Mouse (Mus musculus) activated CD4-positive, CD25-positive, alpha-beta regulatory T cell (primary cell): Measurements from ENCODE around the gene Acad12. TPM values are rescaled to one million over a fixed set of nuclear protein-coding genes. Genes with fewer than 3 reads are reported as not detected.

Experiments
- polyA plus RNA-seq, 2 experiments: library from polyadenylated mRNA; unstranded; fragments of 100-300 nt; shearing (Covaris generic); gene quantifications; one replicate each; pipeline ENCODE4 v1.2.1; 2017

The Acad12 gene
- polyA plus RNA-seq, result under 1 TPM; 0.57 to 0.70 TPM

DNA sequence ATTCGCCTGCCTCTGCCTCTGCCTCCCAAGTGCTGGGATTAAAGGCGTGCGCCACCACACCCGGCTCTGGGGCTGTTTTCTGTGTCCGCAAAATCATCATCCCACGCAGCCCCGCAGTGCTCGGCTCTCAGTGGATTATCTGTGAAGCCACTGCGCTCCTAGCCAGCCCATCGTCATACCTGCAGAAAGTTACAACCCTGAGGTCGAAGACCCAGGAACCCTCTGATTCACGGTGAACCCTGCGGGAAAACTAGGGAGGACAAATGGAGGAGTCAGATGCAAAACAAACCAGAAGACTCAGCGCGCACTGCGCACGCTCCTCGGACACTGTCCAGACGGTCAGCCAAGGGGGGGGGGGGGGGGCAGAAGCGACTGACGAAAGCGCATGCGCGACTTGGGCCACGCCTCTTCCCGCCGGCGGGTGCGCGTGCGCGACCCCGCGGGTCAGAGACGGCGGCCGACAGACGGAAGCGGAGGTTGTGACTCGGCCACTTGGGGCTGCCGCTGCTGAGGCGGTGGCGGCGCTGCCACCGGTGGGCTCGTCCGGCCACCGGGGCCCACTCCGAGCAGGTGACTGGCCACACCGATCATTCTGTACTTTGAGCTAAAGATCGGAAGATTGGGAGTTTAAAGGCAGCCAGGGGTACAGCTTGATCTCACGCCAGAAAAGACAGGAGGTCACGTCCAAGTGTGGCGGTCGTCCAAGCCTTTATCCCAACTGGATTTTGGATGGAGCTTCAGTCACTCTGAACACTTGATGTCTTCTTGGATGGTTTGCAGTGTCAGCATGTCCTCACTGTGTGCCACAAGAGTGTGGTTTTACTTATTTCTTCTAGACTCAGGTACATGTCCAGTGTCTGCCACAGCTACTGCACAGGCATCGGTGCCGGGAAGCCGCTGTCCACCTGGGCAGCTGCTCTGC is at the start of gene Acad12:
Acad12 (minus strand) TSS at position 347 of the 922 bp plus-strand sequence.

DNA sequence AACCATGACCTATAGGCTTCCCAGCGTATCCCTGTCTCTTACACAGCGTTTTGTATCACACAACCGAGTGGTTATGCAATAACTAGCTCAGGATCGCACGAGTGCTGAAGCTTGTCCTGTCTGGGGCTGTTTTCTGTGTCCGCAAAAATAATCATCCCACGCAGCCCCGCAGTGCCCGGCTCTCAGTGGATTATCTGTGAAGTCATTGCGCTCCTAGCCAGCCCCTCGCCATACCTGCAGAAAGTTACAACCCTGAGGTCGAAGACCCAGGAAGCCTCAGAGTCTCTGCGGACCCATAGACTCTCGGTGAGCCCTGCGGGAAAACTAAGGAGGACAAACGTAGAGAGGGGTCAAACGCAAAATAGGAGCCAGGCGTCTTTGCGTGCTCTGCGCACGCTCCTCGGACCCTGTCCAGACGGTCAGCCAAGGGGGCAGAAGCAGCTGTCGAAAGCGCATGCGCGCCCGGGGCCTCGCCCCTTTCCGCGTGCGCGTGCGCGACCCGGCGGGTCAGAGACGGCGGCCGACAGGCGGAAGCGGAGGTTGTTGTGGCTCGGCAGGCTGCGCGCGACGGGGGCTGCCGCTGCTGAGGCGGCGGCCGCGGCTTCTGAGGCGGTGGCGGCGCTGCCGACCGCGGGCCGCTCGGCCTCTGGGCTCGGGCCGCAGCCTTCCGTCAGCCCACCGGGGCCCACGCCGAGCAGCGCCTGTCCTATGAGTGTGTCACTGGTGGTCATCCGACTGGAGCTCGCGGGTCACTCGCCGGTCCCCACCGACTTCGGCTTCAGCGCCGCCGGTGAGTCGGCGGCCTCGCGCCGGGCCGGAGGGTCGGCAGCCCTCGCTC is 41.5 kb upstream of the Acad12 start, which contains the start of the genes Acad10 and Brap:
Acad10 (minus strand) TSS at position 456 of the 838 bp plus-strand sequence.
Brap (plus strand) TSS at position 505 of the 838 bp plus-strand sequence.

DNA sequence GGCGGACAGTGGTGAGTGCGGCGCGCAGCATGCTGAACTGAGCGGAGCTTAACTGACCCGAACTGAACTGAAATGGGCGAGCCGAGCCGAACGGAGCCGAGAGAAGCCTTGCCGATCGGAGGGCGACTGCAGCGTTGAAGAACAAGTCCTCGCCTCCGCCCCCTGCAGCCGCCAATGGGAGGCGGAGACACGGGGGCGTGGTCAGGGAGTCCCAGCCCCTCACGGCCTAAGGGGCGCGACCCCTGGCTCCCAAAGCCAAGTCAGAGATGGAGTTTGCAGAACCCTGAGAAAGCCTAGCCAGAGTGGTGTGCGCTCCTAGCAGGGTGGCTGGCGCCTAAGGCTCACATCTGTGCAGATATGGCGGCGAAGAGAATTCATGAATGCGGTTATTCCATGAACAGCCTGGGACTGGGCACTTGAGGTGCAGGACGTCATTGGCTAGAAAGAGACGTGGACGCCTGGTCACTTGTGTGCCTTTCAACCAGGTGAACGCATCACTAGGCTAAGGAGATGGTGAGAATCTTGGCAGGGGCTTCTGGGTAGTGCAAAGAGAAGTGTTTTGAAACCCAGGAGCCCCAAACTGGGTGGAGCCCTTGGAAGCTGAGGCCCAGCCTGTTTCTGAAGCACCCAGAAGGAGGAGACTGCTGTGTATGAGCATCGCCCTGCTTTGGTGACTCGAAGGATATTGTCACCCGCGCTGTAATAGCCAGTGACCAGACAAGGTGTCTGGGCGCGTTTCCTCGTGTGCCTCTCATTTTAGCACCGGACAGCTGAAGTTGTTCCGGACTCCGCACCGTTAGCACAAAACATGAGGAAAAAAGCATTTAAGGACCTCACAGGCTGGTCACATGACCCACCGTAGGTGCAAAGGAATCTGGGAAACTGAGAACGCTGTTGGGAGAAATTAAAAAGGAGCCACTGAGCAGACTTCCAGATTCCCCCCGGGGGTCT is 25.0 kb downstream of the Acad12 start, which contains the start of gene Aldh2:
Aldh2 (minus strand) TSS at position 374 of the 951 bp plus-strand sequence.

Other genes starting within 250 kb of the Acad12 start
- gene Trafd1, start 233.3 kb downstream of the Acad12 start, polyA plus RNA-seq, result 10 to 100 TPM; 65.6 to 93.9 TPM
- 10 to 100 TPM; 26.1 to 31.5 TPM for gene Naa25, start 221.0 kb downstream of the Acad12 start, polyA plus RNA-seq
- gene Tmem116, start 167.0 kb downstream of the Acad12 start, polyA plus RNA-seq, result under 1 TPM; 0.30 to 0.57 TPM
- gene Erp29, start 166.4 kb downstream of the Acad12 start, polyA plus RNA-seq, result 10 to 100 TPM; 62.8 to 76.4 TPM
- gene Adam1b, start 115.5 kb downstream of the Acad12 start, polyA plus RNA-seq, result under 1 TPM; 0.07 to 0.22 TPM
- gene Adam1a, start 73.5 kb downstream of the Acad12 start, polyA plus RNA-seq, result 1 to 10 TPM in 1 of 2 experiments, under 1 TPM in 1; 0.76 to 1.2 TPM
- gene Gm42878, start 73.5 kb downstream of the Acad12 start, polyA plus RNA-seq, result not detected
- 10 to 100 TPM; 39.8 to 44.0 TPM for gene Mapkapk5, start 73.0 kb downstream of the Acad12 start, polyA plus RNA-seq
- gene Aldh2, start 25.1 kb downstream of the Acad12 start, polyA plus RNA-seq, result 10 to 100 TPM; 18.0 to 22.6 TPM
- 1 to 10 TPM; 4.6 to 5.2 TPM for gene Acad10, start 41.6 kb upstream of the Acad12 start, polyA plus RNA-seq
- 10 to 100 TPM; 55.0 to 69.2 TPM for gene Brap, start 41.6 kb upstream of the Acad12 start, polyA plus RNA-seq
- 10 to 100 TPM; 42.9 to 49.8 TPM for gene Atxn2, start 92.4 kb upstream of the Acad12 start, polyA plus RNA-seq
- gene Sh2b3, start 218.7 kb upstream of the Acad12 start, polyA plus RNA-seq, result 10 to 100 TPM; 27.0 to 35.2 TPM
- 1 to 10 TPM; 3.4 to 6.6 TPM for gene Pheta1, start 230.0 kb upstream of the Acad12 start, polyA plus RNA-seq